ENCODE assay signal across 22 mouse cellular contexts in genomic region chr17:28131156-28131555, GRCm38 (mm10). TPM values are rescaled to one million over a fixed set of nuclear protein-coding genes. Genes with fewer than 3 reads are reported as not detected.
A peak's percentile ranks its signal among the peaks of the same experiment; 100 is the strongest.
DNase-seq lines count a peak whose midpoint lies in the region; ATAC-seq and TF ChIP-seq lines count a peak whose summit lies in the region.
"Had no signal": no experiment of that assay in that cellular context is flagged by ENCODE, and none has a peak within 500 bp of the region (broad histone marks: within the 10 kb centered on the region; RNA-seq: fewer than 3 reads in every experiment).

No protein-coding gene starts in this region.

- no peak overlapping the region for H3K4me3 ChIP-seq in hindbrain, embryonic 10.5 days
- no peak overlapping the region for H3K4me3 ChIP-seq in hindbrain, embryonic 12.5 days
- H3K4me3 ChIP-seq in E14TG2a.4 (replicated peaks; ENCODE audit: low read length) (peak overlapping the region; percentile 18; the same call in 1 of the 2 replicates), ES-E14 (ENCODE audit: insufficient read depth in 1 of 2, low read depth in 1 of 2, low read length in 2 of 2, poor library complexity in 1 of 2, severe bottlenecking in 1 of 2) (no peak overlapping the region)
- no peak overlapping the region for H3K4me3 ChIP-seq in limb, embryonic 15.5 days
- H3K4me3 ChIP-seq: heart, embryonic 12.5 days; layer of hippocampus, adult 2 months; liver, embryonic 12.5 days had no signal

- no peak overlapping the region for H3K4me2 ChIP-seq in hindbrain, embryonic 12.5 days (replicated peaks)
- H3K4me2 ChIP-seq in limb, embryonic 15.5 days = no peak overlapping the region
- H3K4me2 ChIP-seq: heart, embryonic 12.5 days; liver, embryonic 12.5 days had no signal

- in situ Hi-C loops in ES-E14 (cut with MboI; ENCODE audit: low sequenced_read_pairs in 2 of 2, unreplicated experiment in 2 of 2) = no loop called here

- no peak for DNase-seq in hindbrain, embryonic 10.5 days (ENCODE audit: low spot score)
- DNase-seq in ES-E14 (ENCODE audit: low read depth, low spot score) = no peak
- no peak for DNase-seq in kidney, postnatal 10 days
- DNase-seq in urinary bladder, adult 2 months (ENCODE audit: low spot score) = no peak
- DNase-seq: adrenal gland, postnatal 36 days; B cell, adult 2 months; cerebellum, adult 9-10 months; gastrocnemius, postnatal 14 days; heart, adult 11 months; heart, postnatal 14 days; kidney, adult 9 months; lung, adult 18-20 months had no signal

- ATAC-seq in hindbrain, embryonic 12.5 days (ENCODE audit: low FRiP score) = no peak
- ATAC-seq in limb, embryonic 15.5 days (ENCODE audit: insufficient number of reproducible peaks, low FRiP score, low TSS enrichment, low read depth) = no peak
- ATAC-seq: forebrain, embryonic 14.5 days; hindbrain, embryonic 16.5 days; intestine, embryonic 16.5 days; liver, embryonic 12.5 days had no signal

- H3K27me3 ChIP-seq in hindbrain, embryonic 10.5 days (ENCODE audit: insufficient read depth, poor library complexity, severe bottlenecking) = peaks cover 13% of the 10 kb centered on the region; the same call in 1 of the 2 replicates
- H3K27me3 ChIP-seq in hindbrain, embryonic 12.5 days = no peaks in the 10 kb centered on the region
- peaks cover 4% of the 10 kb centered on the region; the same call in 1 of the 2 replicates for H3K27me3 ChIP-seq in E14TG2a.4 (ENCODE audit: insufficient read depth, low read length)
- 0 out of 2 replicates have a peak, but pooled peaks cover 3% of the 10 kb centered on the region for H3K27me3 ChIP-seq in limb, embryonic 15.5 days

- H3K9me3 ChIP-seq in hindbrain, embryonic 10.5 days = no peaks in the 10 kb centered on the region
- H3K9me3 ChIP-seq in hindbrain, embryonic 12.5 days (replicated peaks) = no peaks in the 10 kb centered on the region
- H3K9me3 ChIP-seq in E14TG2a.4 (ENCODE audit: low read length) = no peaks in the 10 kb centered on the region
- no peaks in the 10 kb centered on the region for H3K9me3 ChIP-seq in ES-E14 (ENCODE audit: control insufficient read depth, insufficient read depth, low read depth, low read length)
- no peaks in the 10 kb centered on the region for H3K9me3 ChIP-seq in limb, embryonic 15.5 days
- H3K9me3 ChIP-seq: heart, embryonic 12.5 days; liver, embryonic 12.5 days had no signal

- peaks cover 37% of the 10 kb centered on the region for H3K4me1 ChIP-seq in hindbrain, embryonic 10.5 days (replicated peaks)
- H3K4me1 ChIP-seq in hindbrain, embryonic 12.5 days = peaks cover 5% of the 10 kb centered on the region
- H3K4me1 ChIP-seq in E14TG2a.4 (replicated peaks; ENCODE audit: low read depth, low read length) (peaks cover 75% of the 10 kb centered on the region), ES-E14 (ENCODE audit: control insufficient read depth in 2 of 2, insufficient read depth in 2 of 2, low read length in 2 of 2, poor library complexity in 1 of 2) (peaks cover 5 to 30% of the 10 kb centered on the region in 2 experiments; a peak in 3 of 4 replicates)
- peaks cover 6% of the 10 kb centered on the region for H3K4me1 ChIP-seq in limb, embryonic 15.5 days

- H3K36me3 ChIP-seq in hindbrain, embryonic 10.5 days = no peaks in the 10 kb centered on the region
- no peaks in the 10 kb centered on the region for H3K36me3 ChIP-seq in hindbrain, embryonic 12.5 days
- no peaks in the 10 kb centered on the region for H3K36me3 ChIP-seq in E14TG2a.4 (ENCODE audit: insufficient read depth, low read length)
- no peaks in the 10 kb centered on the region for H3K36me3 ChIP-seq in ES-E14 (ENCODE audit: control insufficient read depth, insufficient read depth, low read length, poor library complexity, severe bottlenecking)
- H3K36me3 ChIP-seq in limb, embryonic 15.5 days = no peaks in the 10 kb centered on the region
- H3K36me3 ChIP-seq: heart, embryonic 12.5 days; liver, embryonic 12.5 days had no signal

- no peak overlapping the region for H3K9ac ChIP-seq in hindbrain, embryonic 12.5 days
- no peak overlapping the region for H3K9ac ChIP-seq in ES-E14 (ENCODE audit: insufficient read depth, low read depth, low read length, poor library complexity, severe bottlenecking)
- H3K9ac ChIP-seq in limb, embryonic 15.5 days = no peak overlapping the region
- H3K9ac ChIP-seq: heart, embryonic 12.5 days; liver, embryonic 12.5 days had no signal

- peak overlapping the region; percentile 35 for H3K27ac ChIP-seq in hindbrain, embryonic 10.5 days
- no peak overlapping the region for H3K27ac ChIP-seq in hindbrain, embryonic 12.5 days
- H3K27ac ChIP-seq in ES-E14 (ENCODE audit: insufficient read depth, low read depth, low read length, poor library complexity, severe bottlenecking) = peak overlapping the region; percentile 0; the same call in 1 of the 2 replicates
- H3K27ac ChIP-seq in limb, embryonic 15.5 days = 0 out of 2 replicates have a peak overlapping the region, but pooled peaks have one; percentile 24
- H3K27ac ChIP-seq: layer of hippocampus, adult 2 months; liver, embryonic 12.5 days had no signal

- no peak for TF ChIP-seq CTCF in E14TG2a.4 (conservative IDR thresholded peaks at IDR 0.05; ENCODE audit: low read length)

TF ChIP-seq in ES-E14, 5 proteins besides CTCF, POLR2A, EP300 and RAD21:
- TF ChIP-seq MAFK (IDR thresholded peaks at IDR 0.05; ENCODE audit: insufficient read depth, low read depth, low read length) = no peak
- no peak for TF ChIP-seq ZC3H11A (IDR thresholded peaks at IDR 0.05; ENCODE audit: borderline replicate concordance, low read depth, low read length)
- no peak for TF ChIP-seq ZNF384 (IDR thresholded peaks at IDR 0.05; ENCODE audit: low read depth, low read length)
- TF ChIP-seq CHD2 (IDR thresholded peaks at IDR 0.05; ENCODE audit: low read depth, low read length) = no peak
- no peak for TF ChIP-seq HCFC1 (IDR thresholded peaks at IDR 0.05; ENCODE audit: borderline replicate concordance, insufficient read depth, low read length)

RNA-seq across cellular contexts. Expression of gene Scube3, which starts 10.8 kb away (rescaled TPM):
- 10.7 and 11.0 TPM in 2 replicates for polyA plus RNA-seq in hindbrain, embryonic 10.5 days (2016; fragmentation: Nextera tagmentation; extraction: Ambion mirVana)
- 11.1 and 12.4 TPM in 2 replicates for polyA plus RNA-seq in hindbrain, embryonic 12.5 days (2016; fragmentation: Nextera tagmentation; extraction: Ambion mirVana)
- 24.0 and 25.7 TPM in 2 replicates for total RNA-seq in ES-E14 (2012; rRNA removed)
- polyA plus RNA-seq in limb, embryonic 15.5 days (2015; fragmentation: Nextera tagmentation; extraction: Ambion mirVana) = 4.2 and 6.9 TPM in 2 replicates
- polyA plus RNA-seq in urinary bladder, adult 2 months (2012; rRNA removed) = 1.6 and 1.8 TPM in 2 replicates

RNA-seq across cellular contexts. Expression of gene Zfp523, which starts 45.8 kb away (rescaled TPM):
- polyA plus RNA-seq in hindbrain, embryonic 10.5 days (2016; fragmentation: Nextera tagmentation; extraction: Ambion mirVana) = 36.1 and 39.8 TPM in 2 replicates
- 50.0 and 50.6 TPM in 2 replicates for polyA plus RNA-seq in hindbrain, embryonic 12.5 days (2016; fragmentation: Nextera tagmentation; extraction: Ambion mirVana)
- total RNA-seq in ES-E14 (2012; rRNA removed) = 11.4 and 16.8 TPM in 2 replicates
- polyA plus RNA-seq in limb, embryonic 15.5 days (2015; fragmentation: Nextera tagmentation; extraction: Ambion mirVana) = 30.9 and 33.6 TPM in 2 replicates
- 21.0 and 28.3 TPM in 2 replicates for polyA plus RNA-seq in urinary bladder, adult 2 months (2012; rRNA removed)

RNA-seq across cellular contexts. Expression of gene Tcp11, which starts 50.7 kb away (rescaled TPM):
- 1.1 and 2.8 TPM in 2 replicates for polyA plus RNA-seq in hindbrain, embryonic 10.5 days (2016; fragmentation: Nextera tagmentation; extraction: Ambion mirVana)
- 1.9 and 2.6 TPM in 2 replicates for polyA plus RNA-seq in hindbrain, embryonic 12.5 days (2016; fragmentation: Nextera tagmentation; extraction: Ambion mirVana)
- 4.8 and 7.3 TPM in 2 replicates for total RNA-seq in ES-E14 (2012; rRNA removed)
- polyA plus RNA-seq in limb, embryonic 15.5 days (2015; fragmentation: Nextera tagmentation; extraction: Ambion mirVana) = 1.5 TPM in 2 replicates
- polyA plus RNA-seq in urinary bladder, adult 2 months (2012; rRNA removed) = 0.19 and 0.43 TPM in 2 replicates
- total RNA-seq: adrenal gland, postnatal 36 days; CH12.LX; gastrocnemius, postnatal 14 days; heart, postnatal 14 days had no signal
